ENCODE assay signal across 8 mouse cellular contexts in the genomic region with DNA sequence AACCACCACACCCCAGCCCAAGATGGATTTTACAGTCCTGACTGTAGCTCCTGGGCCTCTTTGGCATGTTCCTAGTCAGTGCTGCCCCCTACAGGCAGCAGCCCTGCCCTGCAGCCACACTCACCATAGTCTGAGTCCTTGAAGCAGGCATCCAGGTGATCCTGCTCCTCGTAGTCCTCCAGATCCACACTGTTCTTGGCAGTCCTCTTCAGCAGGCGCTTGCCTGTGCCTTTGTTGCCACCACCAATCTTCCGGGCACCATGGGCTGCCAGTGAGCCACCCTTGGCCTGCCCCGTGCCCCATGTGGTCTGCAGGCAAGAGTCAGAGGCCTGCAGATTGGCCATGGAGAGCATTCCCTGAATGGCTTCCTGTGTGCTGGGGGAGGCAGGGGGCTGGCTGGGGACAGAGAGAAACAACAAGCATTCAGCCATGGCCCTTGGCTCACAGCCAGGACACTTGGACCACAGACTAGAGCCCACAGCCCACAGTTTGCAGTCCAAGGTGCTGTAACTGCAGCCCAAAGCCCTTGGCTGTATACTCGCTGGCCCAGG.
A peak's percentile ranks its signal among the peaks of the same experiment; 100 is the strongest.
DNase-seq lines count a peak whose midpoint lies in the region; ATAC-seq and TF ChIP-seq lines count a peak whose summit lies in the region.

No protein-coding gene starts in this region.

- peak; percentile 54 for DNase-seq in urinary bladder, postnatal 25 days (ENCODE audit: low spot score)
- no peak for DNase-seq in urinary bladder, adult 2 months (ENCODE audit: low spot score)
- DNase-seq in cerebellum, adult 18-20 months = peak; percentile 64 to 76
- peak; percentile 75 for DNase-seq in hindbrain, postnatal 0 days (ENCODE audit: low spot score)
- peak; percentile 76 for DNase-seq in limb, embryonic 10.5 days (ENCODE audit: low spot score)
- peak; percentile 75 for DNase-seq in retina, embryonic 14.5 days (ENCODE audit: low spot score)

- no peak overlapping the region for H3K4me2 ChIP-seq in hindbrain, postnatal 0 days (ENCODE audit: low read depth, low read length)

- H3K4me3 ChIP-seq in hindbrain, postnatal 0 days (ENCODE audit: low read length) = no peak overlapping the region
- H3K4me3 ChIP-seq in limb, embryonic 10.5 days = no peak overlapping the region

- no peaks in the 10 kb centered on the region for H3K27me3 ChIP-seq in hindbrain, postnatal 0 days (ENCODE audit: insufficient read depth, low read length)
- no peaks in the 10 kb centered on the region for H3K27me3 ChIP-seq in limb, embryonic 10.5 days (ENCODE audit: low read depth, poor library complexity, severe bottlenecking)

- peak overlapping the region; percentile 51; the same call in 1 of the 2 replicates for H3K27ac ChIP-seq in hindbrain, postnatal 0 days
- no peak overlapping the region for H3K27ac ChIP-seq in limb, embryonic 10.5 days

- ATAC-seq in frontal cortex, adult (ENCODE audit: low TSS enrichment) = 0 out of 2 replicates have a peak, but pooled peaks have one; percentile 39
- ATAC-seq in hindbrain, postnatal 0 days = peak; percentile 53
- ATAC-seq in activated CD4-positive, CD25-positive, alpha-beta regulatory T cell, adult 4 months = no peak

- peak; percentile 91 for TF ChIP-seq CTCF in hindbrain, postnatal 0 days (IDR thresholded peaks at IDR 0.05; ENCODE audit: low read depth)

- WGBS in hindbrain, postnatal 0 days = 49% methylated on average over 5 of the region's 5 CpGs
- WGBS in limb, embryonic 10.5 days = 74% methylated on average over 5 of the region's 5 CpGs

- no peaks in the 10 kb centered on the region for H3K4me1 ChIP-seq in hindbrain, postnatal 0 days (ENCODE audit: insufficient read depth, low read length)
- no peaks in the 10 kb centered on the region for H3K4me1 ChIP-seq in limb, embryonic 10.5 days

- H3K36me3 ChIP-seq in hindbrain, postnatal 0 days (ENCODE audit: insufficient read depth, low read length) = peaks cover 34% of the 10 kb centered on the region
- H3K36me3 ChIP-seq in limb, embryonic 10.5 days = peaks cover 95% of the 10 kb centered on the region

- H3K9me3 ChIP-seq in hindbrain, postnatal 0 days (ENCODE audit: low read length) = no peaks in the 10 kb centered on the region
- H3K9me3 ChIP-seq in limb, embryonic 10.5 days (replicated peaks) = no peaks in the 10 kb centered on the region

- 0 out of 2 replicates have a peak overlapping the region, but pooled peaks have one; percentile 4 for H3K9ac ChIP-seq in hindbrain, postnatal 0 days (replicated peaks; ENCODE audit: low read length)
